Mouse (Mus musculus) urinary bladder, postnatal 36 days (tissue): ENCODE results near the gene Sim2.
A peak's percentile ranks its signal among the peaks of the same experiment; 100 is the strongest.

ENCODE experiments used
- DNase-seq, 2 experiments: peaks; one replicate each; pipeline ENCODE4 v3.0.0; 2022; ENCODE audit warnings: low spot score in 2 of 2, mixed read lengths in 1 of 2

The Sim2 gene

GRCm38 (mm10) chr16:94084711-94085602 is at the start of gene Sim2:
TSS of gene Sim2 (plus strand) at chr16:94084931.
- peak in 1 of 2 experiments; percentile 33 for DNase-seq

GRCm38 (mm10) chr16:94037280-94037679 is 47.5 kb upstream of the Sim2 start:
- DNase-seq, result no peak

GRCm38 (mm10) chr16:94038272-94038985 is 46.3 kb upstream of the Sim2 start:
- peak; percentile 22 to 33 for DNase-seq

- no peak for DNase-seq
Observed at GRCm38 (mm10) chr16:94038986-94039341, 45.8 kb upstream of the Sim2 start.

- DNase-seq, result no peak
Observed at GRCm38 (mm10) chr16:94040485-94040884, 44.2 kb upstream of the Sim2 start.

- DNase-seq, result no peak
Observed at GRCm38 (mm10) chr16:94041065-94041712, 43.5 kb upstream of the Sim2 start.

- DNase-seq, result no peak
Observed at GRCm38 (mm10) chr16:94043797-94044196, 40.9 kb upstream of the Sim2 start.

- DNase-seq, result no peak
Observed at GRCm38 (mm10) chr16:94044996-94045395, 39.7 kb upstream of the Sim2 start.

- DNase-seq, result no peak
Observed at GRCm38 (mm10) chr16:94050368-94050767, 34.4 kb upstream of the Sim2 start.

GRCm38 (mm10) chr16:94055176-94055575 is 29.6 kb upstream of the Sim2 start:
- DNase-seq, result no peak

GRCm38 (mm10) chr16:94055576-94055975 is 29.2 kb upstream of the Sim2 start:
- DNase-seq, result no peak

- DNase-seq, result no peak
Observed at GRCm38 (mm10) chr16:94059820-94060219, 24.9 kb upstream of the Sim2 start.

GRCm38 (mm10) chr16:94064211-94064610 is 20.5 kb upstream of the Sim2 start:
- no peak for DNase-seq

- no peak for DNase-seq
Observed at GRCm38 (mm10) chr16:94065728-94066674, 18.7 kb upstream of the Sim2 start.

- DNase-seq, result no peak
Observed at GRCm38 (mm10) chr16:94066771-94067170, 18.0 kb upstream of the Sim2 start.

GRCm38 (mm10) chr16:94067280-94067679 is 17.5 kb upstream of the Sim2 start:
- DNase-seq, result no peak

- DNase-seq, result no peak
Observed at GRCm38 (mm10) chr16:94069061-94069460, 15.7 kb upstream of the Sim2 start.

GRCm38 (mm10) chr16:94070920-94071319 is 13.8 kb upstream of the Sim2 start:
- DNase-seq, result no peak

GRCm38 (mm10) chr16:94071468-94071867 is 13.3 kb upstream of the Sim2 start:
- no peak for DNase-seq

- peak; percentile 69 to 81 for DNase-seq
Observed at GRCm38 (mm10) chr16:94075362-94076027, 9.2 kb upstream of the Sim2 start.
